Mouse (Mus musculus): ENCODE data around the gene Naaladl2.
"Not testable (repeated sequence)": the region's sequence is repeated elsewhere in the genome, so short reads cannot be mapped to it uniquely, and the experiment has no call there.

Gene Naaladl2

GRCm38 (mm10) chr3:24355010-24355409 lies 789.1 kb downstream of the Naaladl2 start:
- no peak for DNase-seq (ENCODE audit: inconsistent age in 2 of 2, low spot score in 1 of 2)

GRCm38 (mm10) chr3:24321489-24322405 lies 822.3 kb downstream of the Naaladl2 start:
- no peak for DNase-seq (ENCODE audit: inconsistent age in 2 of 2, low spot score in 1 of 2)

- DNase-seq (ENCODE audit: inconsistent age in 2 of 2, low spot score in 1 of 2) = peak in 1 of 2 experiments; percentile 32
Observed at GRCm38 (mm10) chr3:24314658-24315297, 829.3 kb downstream of the Naaladl2 start.

GRCm38 (mm10) chr3:24225418-24225817 lies 918.6 kb downstream of the Naaladl2 start:
- no peak for DNase-seq (ENCODE audit: inconsistent age in 2 of 2, low spot score in 1 of 2)

GRCm38 (mm10) chr3:24217476-24217875 lies 926.6 kb downstream of the Naaladl2 start:
- DNase-seq (ENCODE audit: inconsistent age in 2 of 2, low spot score in 1 of 2) = no peak

- no peak for DNase-seq (ENCODE audit: inconsistent age in 2 of 2, low spot score in 1 of 2)
Observed at GRCm38 (mm10) chr3:24166531-24166930, 977.5 kb downstream of the Naaladl2 start.

- DNase-seq (ENCODE audit: inconsistent age in 2 of 2, low spot score in 1 of 2) = no peak
Observed at GRCm38 (mm10) chr3:24163992-24164391, 980.1 kb downstream of the Naaladl2 start.

GRCm38 (mm10) chr3:24151086-24151815 lies 992.8 kb downstream of the Naaladl2 start:
- not testable (repeated sequence) for DNase-seq (ENCODE audit: inconsistent age in 2 of 2, low spot score in 1 of 2)

GRCm38 (mm10) chr3:24142808-24143207 lies 1001.3 kb downstream of the Naaladl2 start:
- no peak for DNase-seq (ENCODE audit: inconsistent age in 2 of 2, low spot score in 1 of 2)

- no peak for DNase-seq (ENCODE audit: inconsistent age in 2 of 2, low spot score in 1 of 2)
Observed at GRCm38 (mm10) chr3:24138002-24138401, 1006.1 kb downstream of the Naaladl2 start.

GRCm38 (mm10) chr3:24126200-24126599 lies 1017.9 kb downstream of the Naaladl2 start:
- no peak for DNase-seq (ENCODE audit: inconsistent age in 2 of 2, low spot score in 1 of 2)

GRCm38 (mm10) chr3:24124034-24124433 lies 1020.0 kb downstream of the Naaladl2 start:
- no peak for DNase-seq (ENCODE audit: inconsistent age in 2 of 2, low spot score in 1 of 2)

GRCm38 (mm10) chr3:24118136-24118535 lies 1025.9 kb downstream of the Naaladl2 start:
- DNase-seq (ENCODE audit: inconsistent age in 2 of 2, low spot score in 1 of 2) = no peak

- DNase-seq (ENCODE audit: inconsistent age in 2 of 2, low spot score in 1 of 2) = peak in 1 of 2 experiments; percentile 34
Observed at GRCm38 (mm10) chr3:24114849-24115248, 1029.2 kb downstream of the Naaladl2 start.

- no peak for DNase-seq (ENCODE audit: inconsistent age in 2 of 2, low spot score in 1 of 2)
Observed at GRCm38 (mm10) chr3:24113360-24113759, 1030.7 kb downstream of the Naaladl2 start.

GRCm38 (mm10) chr3:24106391-24106790 lies 1037.7 kb downstream of the Naaladl2 start:
- no peak for DNase-seq (ENCODE audit: inconsistent age in 2 of 2, low spot score in 1 of 2)

- no peak for DNase-seq (ENCODE audit: inconsistent age in 2 of 2, low spot score in 1 of 2)
Observed at GRCm38 (mm10) chr3:24079761-24080160, 1064.3 kb downstream of the Naaladl2 start.

GRCm38 (mm10) chr3:24071169-24071797 lies 1072.8 kb downstream of the Naaladl2 start:
- DNase-seq (ENCODE audit: inconsistent age in 2 of 2, low spot score in 1 of 2) = peak in 1 of 2 experiments; percentile 55

- DNase-seq (ENCODE audit: inconsistent age in 2 of 2, low spot score in 1 of 2) = no peak
Observed at GRCm38 (mm10) chr3:24070424-24071168, 1073.5 kb downstream of the Naaladl2 start.

- DNase-seq (ENCODE audit: inconsistent age in 2 of 2, low spot score in 1 of 2) = no peak
Observed at GRCm38 (mm10) chr3:24048217-24048616, 1095.8 kb downstream of the Naaladl2 start.

All from adrenal gland, adult (tissue).